Mouse (Mus musculus): ENCODE results near the gene Aga. TPM values are rescaled to one million over a fixed set of nuclear protein-coding genes. Genes with fewer than 3 reads are reported as not detected.

Gene Aga
- polyA plus RNA-seq, 1 experiment from 2014 or later = 32.7 TPM

Other genes starting within 250 kb of the Aga start
- 17.4 and 19.4 TPM in 2 replicates for gene Neil3, start 127.3 kb downstream of the Aga start, polyA plus RNA-seq (2014; fragmentation: Nextera tagmentation; extraction: Ambion mirVana)

Measured in heart, embryonic 11.5 days (tissue).